Mouse (Mus musculus) CD4-positive, CD25-positive, alpha-beta regulatory T cell, adult 2 months (primary cell): ENCODE data around the gene Met.

ENCODE experiments used
- DNase-seq: peaks from one replicate; pipeline ENCODE4 v3.0.0-alpha.2; 2012; ENCODE audit warnings: low read depth, low spot score

Gene Met

DNA sequence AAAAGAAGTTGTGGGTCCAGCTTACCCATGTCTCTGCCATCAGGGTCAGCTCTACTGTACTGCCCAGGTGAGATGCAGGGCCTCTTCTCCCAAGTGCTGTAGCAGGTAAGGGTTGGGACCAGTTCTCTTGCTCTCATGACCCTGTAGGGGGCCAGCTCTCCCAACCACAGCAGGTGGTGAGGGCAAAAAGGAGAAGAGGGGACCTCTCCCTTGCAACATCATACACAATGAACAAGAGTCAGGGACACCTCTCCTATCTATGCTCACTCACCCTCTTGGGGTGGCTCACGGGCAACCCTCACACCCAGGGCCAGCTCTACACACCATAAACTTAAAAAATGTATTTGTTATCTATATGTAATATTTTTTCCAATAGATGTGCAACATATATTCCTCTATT is 143.3 kb downstream of the Met start:
- DNase-seq, result no peak

GRCm38 (mm10) chr6:17611352-17612010 is 147.9 kb downstream of the Met start:
- DNase-seq, result no peak

DNA sequence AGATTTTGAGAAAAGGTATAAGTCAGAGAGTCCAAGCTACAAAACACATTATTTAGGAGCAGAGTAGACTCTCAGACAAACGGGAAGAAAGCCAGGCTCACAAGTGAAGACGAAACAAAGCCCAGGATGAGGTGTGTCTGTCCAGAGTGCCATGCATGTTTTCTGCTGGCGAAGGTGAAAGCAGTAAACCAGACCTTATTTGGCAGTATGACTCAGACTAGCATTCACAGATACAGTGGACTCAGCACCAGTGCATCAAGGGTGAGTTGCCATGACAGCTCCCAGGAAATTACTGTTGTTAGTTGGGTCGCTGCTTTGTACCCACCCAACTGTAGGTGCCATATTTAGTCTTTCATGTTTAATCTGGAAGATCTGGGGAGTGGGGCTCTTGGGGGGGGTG is 149.1 kb downstream of the Met start:
- DNase-seq, result no peak

DNA sequence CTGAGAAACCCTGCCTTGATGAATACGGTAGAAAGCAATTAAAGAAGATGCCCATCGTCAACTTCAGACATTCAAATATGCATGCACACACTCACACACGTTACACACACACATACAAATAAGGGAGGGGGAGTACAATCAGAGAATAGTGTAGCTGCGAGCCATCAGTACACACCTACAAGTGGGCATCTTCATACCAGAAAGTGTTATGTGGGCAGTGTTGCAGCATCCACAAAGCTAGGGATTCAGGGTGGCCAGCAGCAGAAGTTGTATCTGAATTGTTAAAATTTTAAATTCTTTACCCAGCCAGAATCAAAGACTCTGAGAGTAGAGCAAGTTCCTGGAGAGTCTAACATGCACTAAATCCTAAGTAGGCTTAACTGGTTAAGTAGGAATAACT is 157.2 kb downstream of the Met start:
- no peak for DNase-seq

- DNase-seq, result no peak
Measured at GRCm38 (mm10) chr6:17621436-17621835, 157.8 kb downstream of the Met start.
